Mouse (Mus musculus): ENCODE results near the gene Tubd1.

Tubd1 gene

DNA sequence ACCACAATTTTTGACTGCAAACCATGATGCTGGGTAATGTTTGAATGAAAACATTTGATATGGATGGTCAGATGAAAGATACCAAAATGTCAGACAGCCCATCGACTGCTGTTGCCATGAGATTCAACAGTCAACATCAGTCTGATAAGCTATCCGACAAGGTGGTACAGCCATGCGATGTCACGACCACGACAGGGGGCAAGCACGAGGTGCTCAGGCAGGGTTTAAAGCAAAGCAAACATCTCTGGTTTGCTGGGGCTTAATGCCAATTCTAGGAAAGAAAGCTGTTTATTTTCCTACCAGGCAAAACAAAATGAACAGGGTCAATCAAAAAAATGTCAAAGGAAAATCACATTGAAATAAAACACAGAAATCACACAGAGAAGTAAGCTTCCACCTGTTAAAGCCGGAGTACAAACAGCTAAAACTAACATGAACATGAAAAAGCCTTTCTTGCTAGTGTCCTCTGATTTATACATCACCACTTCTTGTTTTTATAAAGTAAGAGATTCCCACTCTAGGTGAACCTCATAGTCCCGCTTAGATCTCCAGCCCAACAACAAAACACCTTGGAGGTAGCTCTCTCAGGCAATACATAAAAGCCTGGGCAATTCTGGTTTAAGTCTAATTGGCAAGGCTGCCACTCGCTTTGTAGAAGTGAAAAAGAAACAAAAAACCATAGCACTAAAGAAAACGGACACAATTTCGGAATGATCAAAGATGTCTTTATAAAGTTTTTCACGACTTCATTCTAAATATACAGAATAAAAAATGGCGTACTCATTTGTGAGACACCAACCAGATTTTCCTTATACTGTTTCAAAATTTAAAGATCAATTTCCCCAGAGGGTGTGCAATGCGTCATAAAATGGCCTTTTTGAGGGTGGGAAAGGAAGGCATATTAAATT is 39.5 kb downstream of the Tubd1 start:
- no peak for DNase-seq (ENCODE audit: low spot score in 2 of 2)

DNA sequence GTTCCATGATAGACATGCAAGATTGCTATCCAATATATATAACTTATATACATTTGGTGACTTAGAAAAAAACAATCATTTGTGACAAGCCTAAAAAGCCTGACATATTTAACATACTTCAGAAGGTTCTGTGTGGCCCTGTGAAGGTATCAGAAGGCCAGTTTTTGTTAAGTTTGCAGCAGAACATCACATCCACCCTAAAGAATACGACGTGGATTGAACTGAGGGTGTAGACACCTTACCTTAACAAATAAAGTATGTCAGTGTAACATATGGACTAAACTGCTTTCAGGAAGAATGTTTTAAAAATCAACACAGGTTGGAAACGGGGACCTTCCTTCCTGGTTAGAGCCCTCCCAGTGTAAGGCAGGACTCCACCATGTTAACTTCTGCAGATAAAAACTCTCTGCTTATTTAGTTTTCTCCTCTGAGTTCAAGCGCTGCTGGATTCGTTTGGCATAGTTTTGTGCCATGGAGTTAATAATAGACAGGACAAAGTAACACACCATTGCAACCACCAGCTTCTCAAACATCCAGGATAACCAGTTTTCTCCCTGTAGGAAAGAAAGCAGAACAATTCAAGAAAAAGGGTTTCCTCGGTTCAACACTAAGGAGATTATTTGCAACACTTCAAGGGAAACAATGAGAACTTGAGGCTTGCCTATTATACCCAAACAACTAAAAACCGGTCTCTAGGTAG is 40.3 kb downstream of the Tubd1 start:
- DNase-seq (ENCODE audit: low spot score in 2 of 2) = no peak

DNA sequence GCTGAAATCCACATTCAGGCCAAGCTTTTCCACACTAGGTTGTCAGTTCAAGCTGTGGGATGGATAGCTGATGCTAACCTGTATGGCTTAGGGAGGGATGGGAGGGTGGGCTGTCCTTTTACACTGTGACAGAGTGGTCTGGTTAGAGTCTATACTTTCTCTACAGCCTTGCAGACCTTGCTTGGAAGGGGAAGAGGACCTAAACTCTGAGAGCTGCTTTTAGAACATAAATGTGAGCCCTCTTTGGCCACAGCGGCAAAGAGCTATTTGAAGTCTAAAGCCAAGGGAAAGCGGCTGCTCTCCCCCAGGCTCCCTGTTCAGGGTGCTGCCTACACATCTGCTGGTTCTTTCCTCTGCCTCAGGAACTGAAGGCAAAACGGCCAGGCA is 40.8 kb downstream of the Tubd1 start:
- DNase-seq (ENCODE audit: low spot score in 2 of 2) = no peak

DNA sequence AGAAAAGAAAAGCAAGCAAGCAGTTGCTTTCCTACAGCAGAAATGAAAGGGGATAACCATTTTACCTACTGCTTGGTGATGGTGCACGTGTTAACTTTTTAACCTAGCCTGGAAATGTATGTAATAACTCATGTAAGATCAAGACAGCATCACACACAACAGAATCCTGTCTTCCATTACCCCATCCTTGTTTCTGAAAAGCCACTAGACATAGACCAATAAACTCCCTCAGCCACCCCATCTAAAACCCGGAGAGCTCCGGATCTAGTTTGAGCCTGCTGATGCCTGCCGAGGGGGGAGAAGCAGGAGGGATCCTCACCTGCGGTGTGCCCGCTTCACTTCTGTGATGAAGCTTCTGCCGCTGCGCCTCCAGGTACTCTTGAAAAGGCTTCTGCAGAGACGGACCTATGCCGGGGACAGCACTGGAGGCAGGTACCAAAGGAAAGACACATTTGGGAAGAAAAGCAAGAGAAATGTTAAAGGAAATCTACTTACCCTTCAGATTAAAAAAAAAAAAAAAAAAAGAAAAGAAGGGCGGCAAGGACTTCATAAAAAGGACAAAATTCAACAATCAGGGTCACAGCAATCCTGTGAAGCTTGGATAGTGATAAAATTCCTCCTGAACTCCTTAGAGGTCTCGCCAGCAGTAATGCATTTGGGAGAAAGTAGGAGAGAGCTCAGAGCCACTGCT is 41.5 kb downstream of the Tubd1 start:
- DNase-seq (ENCODE audit: low spot score in 2 of 2) = no peak

DNA sequence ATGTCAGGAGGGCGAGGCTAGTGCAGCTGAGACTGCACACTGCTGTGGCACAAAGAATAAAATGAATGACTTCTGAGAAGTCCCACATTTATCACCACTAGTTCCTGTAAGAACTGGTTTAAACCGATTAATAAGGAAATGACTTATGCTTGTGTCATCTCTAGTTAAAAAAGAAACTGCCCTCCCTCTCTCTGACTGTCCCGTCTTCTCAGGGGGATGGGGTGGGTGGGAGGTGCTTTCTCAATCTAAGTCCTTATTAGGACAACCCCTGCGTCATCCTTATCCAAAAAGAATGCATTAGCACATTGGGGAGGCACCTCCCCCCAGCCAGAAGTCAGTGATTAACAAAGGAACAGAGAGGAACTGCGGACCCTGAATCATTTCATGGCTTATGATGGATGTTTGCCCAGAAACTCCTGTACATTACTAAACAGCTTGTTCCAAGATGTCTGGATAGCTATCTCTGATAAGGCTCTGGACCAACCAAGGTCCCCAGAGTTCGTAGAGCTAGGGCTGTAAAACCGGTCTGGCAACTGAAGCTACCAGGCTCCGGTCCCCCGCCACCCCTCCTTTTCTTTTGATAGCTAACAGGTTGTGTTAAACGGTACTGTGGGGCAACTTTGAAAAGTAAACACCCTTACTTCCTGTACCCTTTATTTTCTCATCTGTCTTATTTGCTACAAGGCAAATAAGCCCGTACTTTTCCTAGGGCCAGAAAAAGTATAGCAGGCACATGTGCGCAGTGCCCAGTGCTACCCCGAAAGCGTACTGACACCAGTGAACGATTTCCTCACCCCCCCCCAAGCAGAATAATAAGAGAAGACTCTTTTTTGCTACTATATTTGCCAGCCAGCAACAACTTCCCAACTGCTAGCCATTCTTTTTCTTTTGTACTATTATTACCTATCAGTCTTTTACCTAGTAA is 42.3 kb downstream of the Tubd1 start:
- DNase-seq (ENCODE audit: low spot score in 2 of 2) = peak; percentile 82

DNA sequence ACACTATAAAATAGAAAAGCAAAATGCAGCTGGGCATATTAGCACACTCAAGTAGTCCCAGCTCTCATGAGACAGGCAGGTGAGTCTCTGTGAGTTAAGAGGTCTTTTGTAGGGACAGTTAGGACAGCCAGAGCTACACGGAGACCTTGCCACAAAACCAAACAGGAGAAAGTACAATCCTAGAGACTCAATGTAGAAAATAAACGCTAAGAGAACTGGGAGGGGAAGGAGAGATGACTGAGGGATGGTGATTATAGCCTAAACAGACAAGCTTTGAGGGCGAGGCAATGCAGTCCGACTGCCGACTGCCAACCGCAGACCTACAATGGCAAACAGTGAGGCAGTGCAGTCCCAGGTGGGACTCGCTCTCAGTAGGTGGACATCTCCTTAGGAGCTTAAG is 43.0 kb downstream of the Tubd1 start:
- no peak for DNase-seq (ENCODE audit: low spot score in 2 of 2)

DNA sequence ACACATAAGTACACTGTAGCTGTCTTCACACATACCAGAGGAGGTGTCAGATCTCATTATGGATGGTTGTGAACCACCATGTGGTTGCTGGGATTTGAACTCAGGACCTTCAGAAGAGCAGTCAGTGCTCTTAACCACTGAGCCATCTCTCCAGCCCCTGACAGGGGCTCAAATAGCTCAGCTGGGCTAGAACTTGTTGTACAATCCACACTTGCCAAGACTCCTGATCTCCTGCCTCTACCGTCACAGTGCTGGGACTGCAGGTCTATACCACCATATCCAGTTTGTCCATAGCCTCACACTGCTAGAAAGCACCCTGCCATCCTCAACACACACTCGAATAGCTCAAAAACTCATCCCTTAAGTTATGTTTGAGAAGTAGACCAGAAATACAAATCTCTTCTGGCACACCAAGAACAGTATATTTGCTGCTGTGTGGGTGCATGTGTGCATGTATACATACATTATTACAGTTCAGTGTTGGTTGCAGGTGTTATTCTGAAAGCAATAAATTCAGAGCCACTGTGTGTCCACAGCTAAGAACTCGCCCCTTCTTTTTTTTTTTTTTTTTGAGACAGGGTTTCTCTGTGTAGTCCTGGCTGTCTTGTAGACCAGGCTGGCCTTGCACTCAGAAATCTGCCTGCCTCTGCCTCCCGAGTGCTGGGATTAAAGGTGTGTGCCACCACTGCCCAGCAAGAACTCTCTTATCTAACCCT is 44.0 kb downstream of the Tubd1 start:
- DNase-seq (ENCODE audit: low spot score in 2 of 2) = no peak

DNA sequence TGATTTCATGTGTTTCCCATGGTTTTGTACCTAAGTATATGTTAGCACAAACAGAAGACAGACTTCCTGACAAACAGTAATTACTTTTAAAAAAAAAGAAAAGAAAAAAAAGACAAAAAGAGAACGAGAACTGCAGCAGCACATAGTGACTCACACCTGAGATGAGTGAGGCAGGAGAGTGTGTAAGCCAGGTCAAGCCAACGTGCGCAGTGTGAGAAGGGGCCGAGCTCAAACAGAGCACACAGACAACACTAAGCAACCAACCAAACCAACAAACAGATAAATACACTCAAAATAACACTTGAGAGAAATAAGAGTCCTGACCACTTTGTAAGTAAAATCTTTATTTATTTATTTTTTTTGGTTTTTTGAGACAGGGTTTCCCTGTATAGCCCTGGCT is 45.3 kb downstream of the Tubd1 start:
- no peak for DNase-seq (ENCODE audit: low spot score in 2 of 2)

DNA sequence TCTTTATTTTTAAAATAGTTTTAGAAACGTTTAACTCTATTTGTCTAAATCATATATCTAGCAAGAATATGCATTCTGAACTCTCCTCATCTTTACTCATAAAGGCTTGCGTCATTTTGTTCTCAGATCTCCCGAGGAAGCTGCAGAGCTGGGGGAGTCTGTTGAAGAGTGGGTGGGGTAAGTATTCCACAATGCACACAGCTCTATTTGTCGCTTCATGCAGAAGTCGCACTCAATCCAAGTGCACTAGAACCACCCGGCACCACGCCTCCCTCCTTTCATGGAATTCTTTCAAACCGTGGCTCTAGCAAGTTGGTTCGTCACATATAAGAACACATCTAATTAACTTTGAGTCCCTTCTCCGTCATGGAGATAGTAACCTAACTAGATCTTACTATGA is 45.8 kb downstream of the Tubd1 start:
- DNase-seq (ENCODE audit: low spot score in 2 of 2) = no peak

DNA sequence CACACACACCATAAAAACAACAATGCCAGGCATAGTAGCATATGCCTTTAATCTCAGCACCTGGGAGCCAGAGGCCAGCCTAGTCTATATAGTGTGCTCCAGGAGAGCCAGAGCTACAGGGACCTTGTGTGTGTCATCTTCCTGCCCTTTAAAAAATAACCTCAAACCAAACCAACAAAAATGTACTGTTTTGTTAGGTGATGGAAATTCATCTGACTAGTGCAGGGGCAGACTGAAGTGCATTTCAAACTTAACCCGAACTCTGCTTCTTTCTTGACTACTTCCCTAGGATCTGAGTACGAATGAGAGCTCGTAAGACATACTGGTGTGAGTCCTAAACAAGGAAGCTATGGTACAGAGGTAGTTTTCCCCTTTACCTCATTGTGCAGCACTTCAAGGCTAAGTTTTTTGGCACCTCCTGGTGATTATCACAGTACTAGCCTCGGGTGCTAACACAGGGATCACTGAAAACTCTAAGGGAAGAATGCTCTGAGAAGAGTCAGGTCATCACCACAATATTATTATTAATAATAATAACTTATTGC is 46.6 kb downstream of the Tubd1 start:
- no peak for DNase-seq (ENCODE audit: low spot score in 2 of 2)

DNA sequence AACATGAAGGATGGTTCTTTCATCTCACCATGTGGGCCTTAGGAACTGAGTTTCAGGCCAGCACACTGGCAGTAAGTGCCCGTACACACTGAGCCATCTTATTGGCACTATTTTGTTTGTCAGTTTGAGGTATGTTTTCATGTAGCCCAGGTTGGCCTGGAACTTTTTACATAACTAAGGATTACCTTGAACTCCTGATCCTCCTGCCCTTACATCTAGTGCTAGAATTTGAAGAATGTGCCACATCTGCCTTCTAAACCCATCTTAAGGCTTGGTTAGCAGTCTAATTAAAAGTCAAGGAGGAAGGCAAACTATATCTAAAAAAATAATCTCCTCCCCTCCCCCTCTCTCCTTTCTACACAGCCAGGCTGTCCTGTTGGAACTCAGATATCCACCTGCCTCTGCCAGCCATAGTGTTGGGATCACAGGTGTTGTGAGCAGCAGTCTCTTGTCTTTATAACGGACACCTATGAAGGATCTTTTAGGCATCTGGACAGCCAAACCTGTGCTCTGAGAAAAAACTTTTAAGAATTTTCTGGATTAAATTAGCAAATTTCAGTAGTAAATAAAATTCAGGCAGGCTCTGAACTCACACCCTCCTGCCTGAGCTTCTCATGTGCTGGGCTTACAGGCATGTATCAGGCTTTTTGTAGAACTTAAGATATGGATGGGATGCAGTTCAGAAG is 47.3 kb downstream of the Tubd1 start:
- DNase-seq (ENCODE audit: low spot score in 2 of 2) = no peak

DNA sequence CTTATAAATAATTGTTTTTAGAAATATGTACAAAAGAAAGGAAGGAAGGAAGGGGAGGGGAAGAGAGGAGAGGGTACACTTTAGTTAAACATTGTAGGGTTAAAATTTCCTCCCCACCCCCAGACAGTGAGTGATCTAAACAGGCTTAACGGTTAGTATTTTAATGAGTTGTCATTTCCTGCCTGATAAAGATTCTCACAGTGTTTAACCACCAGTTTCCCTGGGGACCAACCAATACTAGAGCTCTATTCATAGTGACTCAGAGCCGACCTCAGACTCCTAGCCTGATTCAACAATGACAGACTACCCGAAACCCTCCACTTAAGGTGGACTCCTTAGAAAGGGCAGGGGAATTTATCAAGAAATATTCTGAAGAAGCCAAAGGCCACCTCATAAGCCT is 48.2 kb downstream of the Tubd1 start:
- peak; percentile 48 to 67 for DNase-seq (ENCODE audit: low spot score in 2 of 2)

DNA sequence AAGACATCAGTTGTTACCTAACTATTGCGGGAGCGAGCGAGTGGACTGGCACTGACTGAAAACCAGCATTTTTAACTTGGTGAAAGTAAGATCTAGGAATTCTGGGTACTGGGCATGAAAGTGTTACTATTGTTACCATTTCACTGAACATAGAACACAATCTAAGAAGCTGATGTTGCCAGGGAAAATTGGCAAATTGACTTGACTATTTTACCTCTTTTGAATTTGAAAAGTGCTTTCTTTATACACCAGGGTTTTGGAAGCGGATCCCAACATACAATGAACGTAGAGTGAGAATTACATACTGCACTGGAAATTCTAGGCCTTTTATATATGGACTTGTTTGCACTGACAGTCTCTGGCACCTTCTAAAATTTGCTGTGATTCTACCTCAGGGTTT is 48.7 kb downstream of the Tubd1 start:
- no peak for DNase-seq (ENCODE audit: low spot score in 2 of 2)

DNA sequence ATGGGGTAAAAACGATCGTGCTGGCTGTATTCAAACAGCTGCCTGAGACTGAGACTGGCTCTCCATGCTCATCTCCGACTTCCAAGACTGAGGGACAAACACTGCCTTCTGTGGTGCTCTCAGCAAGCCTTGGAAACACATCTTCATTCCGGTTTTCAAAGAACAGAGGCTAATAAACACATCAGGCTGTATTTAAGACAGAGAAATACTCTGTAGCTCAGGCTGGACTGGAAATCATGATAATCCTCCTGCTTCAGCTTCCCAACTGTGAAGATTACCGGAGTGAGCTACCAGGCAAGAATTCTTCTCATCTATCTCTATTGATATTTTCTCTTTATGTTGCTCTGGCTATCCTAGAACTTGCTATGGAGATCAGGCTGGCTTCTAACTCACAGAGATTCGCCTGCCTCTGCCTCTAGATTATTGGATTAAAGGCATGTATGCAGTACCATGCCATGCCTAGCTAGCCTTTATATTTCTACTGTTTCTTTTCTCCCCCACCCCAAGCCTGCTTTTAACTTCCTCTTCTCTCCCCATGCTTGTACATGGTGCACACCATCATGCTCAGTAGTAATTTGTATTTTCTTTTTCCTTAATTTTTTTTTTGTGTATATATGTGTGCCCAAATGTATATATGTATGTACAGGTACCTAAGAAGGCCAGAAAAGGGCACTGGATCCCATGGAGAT is 49.5 kb downstream of the Tubd1 start:
- no peak for DNase-seq (ENCODE audit: low spot score in 2 of 2)

DNA sequence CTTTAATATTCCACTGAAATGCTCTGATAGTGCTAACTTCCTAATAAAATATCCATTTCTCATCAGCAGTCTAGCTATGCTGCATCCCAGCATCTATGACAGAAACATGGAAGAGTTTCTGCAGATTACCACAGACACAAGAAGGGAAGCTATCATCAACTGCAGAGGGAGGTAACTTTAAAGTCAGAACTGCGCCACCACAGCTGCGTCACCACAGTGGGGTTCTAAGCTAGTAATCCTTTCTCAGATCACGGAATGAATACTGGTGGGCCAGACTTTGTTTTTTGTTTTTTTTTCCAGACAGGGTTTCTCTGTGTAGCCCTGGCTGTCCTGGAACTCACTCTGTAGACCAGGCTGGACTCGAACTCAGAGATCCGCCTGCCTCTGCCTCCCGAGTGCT is 50.6 kb downstream of the Tubd1 start:
- DNase-seq (ENCODE audit: low spot score in 2 of 2) = no peak

DNA sequence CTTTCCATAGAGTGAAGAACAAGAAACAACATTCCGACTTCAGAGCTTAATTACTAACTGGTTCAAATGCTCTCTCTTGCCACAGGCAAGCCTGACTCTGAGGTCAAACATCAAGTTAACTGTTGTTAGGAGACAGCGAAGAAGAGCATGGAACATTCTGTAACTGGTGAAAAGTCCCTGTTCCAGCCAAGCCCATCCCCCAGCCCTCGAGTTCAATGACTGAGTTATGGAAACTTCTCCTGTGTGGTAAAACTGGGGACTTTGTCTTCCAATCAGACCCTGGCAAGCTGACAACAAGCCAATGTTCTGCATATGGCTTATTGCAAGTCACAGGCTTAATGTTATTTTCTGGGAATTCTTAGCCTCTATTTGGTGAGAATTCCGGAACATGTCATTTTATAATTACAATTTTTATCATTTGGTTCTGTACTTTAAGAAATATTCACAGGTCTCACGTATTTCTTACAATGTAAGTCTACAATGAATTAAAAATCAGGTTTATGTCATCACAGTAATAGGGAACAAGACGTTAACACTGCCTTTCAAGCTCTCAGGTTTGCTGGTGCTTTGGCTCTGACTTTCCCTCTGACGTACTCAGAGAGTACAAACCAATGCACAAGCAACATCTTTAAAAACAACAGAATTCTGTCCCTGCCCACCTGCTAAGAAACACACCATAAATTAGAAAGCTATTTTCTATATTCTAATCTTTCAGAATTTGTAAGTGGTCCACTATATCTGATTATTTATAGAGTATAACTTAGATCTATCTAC is 51.6 kb downstream of the Tubd1 start:
- DNase-seq (ENCODE audit: low spot score in 2 of 2) = no peak

DNA sequence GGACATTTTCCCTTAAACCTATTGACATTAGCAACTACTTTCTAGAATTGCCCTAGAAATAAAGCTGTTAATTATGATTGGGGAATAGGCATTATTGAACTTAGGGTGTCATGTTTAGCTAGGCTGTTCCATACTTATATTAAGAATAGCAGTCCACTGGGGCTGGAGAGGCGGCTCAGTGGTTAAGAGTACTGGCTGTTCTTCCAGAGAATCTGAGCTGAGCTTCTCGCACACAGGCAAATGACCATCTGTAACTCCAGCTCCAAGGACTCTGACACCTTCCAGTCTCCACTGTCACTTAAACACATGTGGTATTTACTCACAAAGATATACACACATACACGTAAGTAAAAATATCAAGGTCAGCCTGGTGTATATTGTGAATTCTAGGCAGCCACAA is 52.2 kb downstream of the Tubd1 start:
- no peak for DNase-seq (ENCODE audit: low spot score in 2 of 2)

DNA sequence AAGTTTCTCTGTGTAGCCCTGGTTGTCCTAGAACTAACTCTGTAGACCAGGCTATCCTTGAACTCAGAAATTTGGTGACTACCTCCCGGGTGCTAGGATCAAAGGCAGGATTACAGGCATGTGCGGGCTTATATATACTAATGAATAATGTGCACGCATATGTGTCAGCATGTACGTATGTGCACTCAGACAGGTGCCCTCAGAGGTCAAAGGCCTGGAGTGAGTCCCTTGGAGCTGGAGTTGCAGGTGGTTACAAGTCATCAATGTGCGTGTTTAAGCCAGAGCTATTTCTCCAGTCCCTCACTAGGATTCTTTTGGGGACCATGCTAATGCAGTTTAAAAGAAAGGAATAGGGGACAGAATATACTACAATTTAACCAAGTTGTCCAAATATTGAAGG is 53.4 kb downstream of the Tubd1 start:
- no peak for DNase-seq (ENCODE audit: low spot score in 2 of 2)

DNA sequence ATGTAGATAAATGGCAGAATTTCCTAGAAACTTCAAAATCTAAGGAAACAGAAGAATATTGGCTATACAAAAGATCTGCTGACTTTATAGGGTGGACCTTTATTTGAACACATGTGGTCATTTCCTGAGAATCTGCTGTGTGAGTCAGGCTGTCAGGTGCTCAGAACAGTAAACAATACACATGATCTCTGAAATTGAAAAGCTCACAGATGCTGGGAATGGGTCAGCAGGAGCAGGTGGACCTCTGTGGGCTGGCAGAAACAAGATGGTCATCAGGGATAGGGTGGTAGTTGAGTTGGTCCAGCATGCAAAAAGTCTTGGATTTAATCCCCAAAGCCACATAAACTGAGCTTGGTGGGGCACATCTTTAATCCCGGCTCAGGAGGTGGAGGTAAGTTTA is 53.8 kb downstream of the Tubd1 start:
- DNase-seq (ENCODE audit: low spot score in 2 of 2) = no peak
